Mouse (Mus musculus): ENCODE data around the gene Olfr510. TPM values are rescaled to one million over a fixed set of nuclear protein-coding genes. Genes with fewer than 3 reads are reported as not detected.
"Not testable (repeated sequence)": the region's sequence is repeated elsewhere in the genome, so short reads cannot be mapped to it uniquely, and the experiment has no call there.

Olfr510 gene
- polyA plus RNA-seq (2014; fragmentation: Nextera tagmentation; extraction: Ambion mirVana) = not detected in 2 replicates

DNA sequence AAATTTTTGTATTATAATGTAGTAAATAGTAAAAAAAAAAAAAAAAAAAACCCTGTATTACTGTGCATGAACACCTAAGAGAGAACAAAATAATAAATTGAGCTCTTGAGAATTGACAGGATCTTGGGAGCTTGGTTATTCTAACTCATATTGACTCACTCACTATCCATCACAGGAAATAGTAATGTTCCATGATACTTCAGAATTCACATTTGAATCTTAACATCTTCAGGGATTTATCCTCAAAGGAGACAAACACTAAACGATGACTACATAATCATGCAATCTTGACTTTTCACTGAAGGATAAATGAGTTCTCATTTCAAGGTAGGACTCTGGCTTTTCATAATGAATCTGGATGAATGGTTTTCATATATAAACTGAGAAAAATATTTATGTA is at the start of gene Olfr510:
Gene Olfr510 (plus strand): TSS at position 301 of the 400 bp plus-strand sequence.
- no peaks in the 10 kb centered on the region for H3K27me3 ChIP-seq (ENCODE audit: control insufficient read depth, insufficient read depth, low read length)
- WGBS = 71% methylated on average over 1 of the region's 1 CpGs
- 0 out of 2 replicates have a peak, but pooled peaks cover 2% of the 10 kb centered on the region for H3K9me3 ChIP-seq (ENCODE audit: control insufficient read depth, low read length)
- H3K4me1 ChIP-seq (ENCODE audit: control insufficient read depth in 2 of 2, insufficient read depth in 2 of 2, low read length in 2 of 2) = no peaks in the 10 kb centered on the region
- H3K27ac ChIP-seq (replicated peaks in 1 of 2; ENCODE audit: control insufficient read depth in 1 of 2, insufficient read depth in 1 of 2, low read depth in 2 of 2, low read length in 2 of 2) = no peak within 1 kb of the TSS
- ATAC-seq (ENCODE audit: insufficient number of reproducible peaks, insufficient read depth, low FRiP score, low read depth) = no peak
- no peak within 1 kb of the TSS for H3K9ac ChIP-seq (ENCODE audit: low read length)
- H3K4me3 ChIP-seq (ENCODE audit: control insufficient read depth in 1 of 2, insufficient read depth in 1 of 2, low read depth in 1 of 2, low read length in 2 of 2) = no peak within 1 kb of the TSS
- no peak within 1 kb of the TSS for H3K4me2 ChIP-seq (ENCODE audit: low read length)
- no peaks in the 10 kb centered on the region for H3K36me3 ChIP-seq (ENCODE audit: control insufficient read depth, insufficient read depth, low read length)

DNA sequence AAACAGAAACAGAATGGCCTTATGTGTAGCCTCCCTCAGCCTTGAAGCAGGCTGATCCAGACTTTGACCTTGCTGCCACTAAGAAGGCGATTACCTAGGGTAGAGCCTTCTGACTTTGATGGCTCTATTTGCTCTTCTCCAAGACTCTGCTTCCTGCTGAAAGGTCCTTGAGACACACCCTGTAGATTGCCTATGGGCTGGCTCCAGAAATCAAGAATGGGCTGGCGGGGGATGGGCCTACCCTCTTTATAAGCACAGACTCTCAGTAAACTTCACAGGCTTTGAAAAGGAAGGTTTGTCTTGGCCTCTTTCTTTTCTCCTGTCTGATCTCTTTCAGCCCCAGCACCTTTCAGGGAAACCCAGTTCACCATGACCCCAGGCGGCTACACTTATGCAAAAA is 49.4 kb upstream of the Olfr510 start:
- ATAC-seq (ENCODE audit: insufficient number of reproducible peaks, insufficient read depth, low FRiP score, low read depth); H3K4me2 ChIP-seq (ENCODE audit: low read length); H3K4me1 ChIP-seq (ENCODE audit: control insufficient read depth in 2 of 2, insufficient read depth in 2 of 2, low read length in 2 of 2); H3K4me3 ChIP-seq (ENCODE audit: control insufficient read depth in 1 of 2, insufficient read depth in 1 of 2, low read depth in 1 of 2, low read length in 2 of 2); H3K27ac ChIP-seq (replicated peaks in 1 of 2; ENCODE audit: control insufficient read depth in 1 of 2, insufficient read depth in 1 of 2, low read depth in 2 of 2, low read length in 2 of 2); H3K9ac ChIP-seq (ENCODE audit: low read length); H3K9me3 ChIP-seq (ENCODE audit: control insufficient read depth, low read length); H3K27me3 ChIP-seq (ENCODE audit: control insufficient read depth, insufficient read depth, low read length); H3K36me3 ChIP-seq (ENCODE audit: control insufficient read depth, insufficient read depth, low read length): not testable (repeated sequence)
- WGBS = 58% methylated on average over 3 of the region's 3 CpGs

DNA sequence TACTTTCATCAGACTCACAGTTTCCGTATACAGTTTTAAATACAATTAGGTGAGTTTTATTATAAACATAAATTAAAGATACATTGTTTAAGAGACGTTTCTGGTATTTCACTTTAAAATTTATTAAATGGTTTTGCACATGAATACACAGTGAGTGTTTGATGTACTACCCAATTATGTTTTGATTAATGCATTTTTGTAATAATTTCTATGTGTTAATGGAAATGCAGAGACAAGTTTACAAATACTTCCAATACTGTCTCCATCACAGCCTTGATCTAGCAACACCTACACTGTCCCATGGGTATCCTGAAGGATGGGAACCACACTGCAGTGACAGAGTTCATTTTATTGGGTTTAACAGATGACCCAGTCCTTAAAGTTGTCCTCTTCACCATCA is 44.7 kb upstream of the Olfr510 start, which contains the start of gene Olfr507:
Gene Olfr507 (plus strand): TSS at position 301 of the 400 bp plus-strand sequence.
- 64% methylated on average over 2 of the region's 2 CpGs for WGBS
- Histone ChIP-seq H3K4me2 (ENCODE audit: low read length) (no peak within 1 kb of the TSS), H3K36me3 (ENCODE audit: control insufficient read depth, insufficient read depth, low read length) (no peaks in the 10 kb centered on the region), H3K9me3 (ENCODE audit: control insufficient read depth, low read length) (no peaks in the 10 kb centered on the region), H3K9ac (ENCODE audit: low read length) (no peak within 1 kb of the TSS), H3K4me1 (ENCODE audit: control insufficient read depth in 2 of 2, insufficient read depth in 2 of 2, low read length in 2 of 2) (no peaks in the 10 kb centered on the region), H3K4me3 (ENCODE audit: control insufficient read depth in 1 of 2, insufficient read depth in 1 of 2, low read depth in 1 of 2, low read length in 2 of 2) (no peak within 1 kb of the TSS), H3K27ac (replicated peaks in 1 of 2; ENCODE audit: control insufficient read depth in 1 of 2, insufficient read depth in 1 of 2, low read depth in 2 of 2, low read length in 2 of 2) (no peak within 1 kb of the TSS), H3K27me3 (ENCODE audit: control insufficient read depth, insufficient read depth, low read length) (no peaks in the 10 kb centered on the region)
- no peak for ATAC-seq (ENCODE audit: insufficient number of reproducible peaks, insufficient read depth, low FRiP score, low read depth)

DNA sequence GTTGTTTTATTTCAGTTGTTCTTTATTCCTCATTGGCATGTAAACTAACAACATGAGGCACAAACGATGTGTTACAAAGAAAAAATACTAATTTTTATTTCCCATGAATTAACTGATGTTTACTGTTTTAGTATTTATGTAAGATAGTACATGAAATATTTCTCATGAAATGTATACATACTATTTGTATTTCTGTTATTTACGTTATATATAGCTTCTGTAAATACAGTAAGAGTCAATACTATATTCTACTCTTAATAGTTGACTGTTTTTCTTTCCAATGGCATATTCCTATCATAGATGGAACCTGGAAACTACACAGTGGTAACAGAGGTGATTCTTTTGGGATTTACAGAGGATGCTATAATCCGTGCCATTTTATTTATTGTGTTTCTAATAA is 36.5 kb upstream of the Olfr510 start, which contains the start of gene Olfr508:
Gene Olfr508 (plus strand): TSS at position 301 of the 400 bp plus-strand sequence.
- no peak within 1 kb of the TSS for H3K4me3 ChIP-seq (ENCODE audit: control insufficient read depth in 1 of 2, insufficient read depth in 1 of 2, low read depth in 1 of 2, low read length in 2 of 2)
- ATAC-seq (ENCODE audit: insufficient number of reproducible peaks, insufficient read depth, low FRiP score, low read depth) = no peak
- H3K9ac ChIP-seq (ENCODE audit: low read length) = no peak within 1 kb of the TSS
- H3K4me2 ChIP-seq (ENCODE audit: low read length) = no peak within 1 kb of the TSS
- H3K9me3 ChIP-seq (ENCODE audit: control insufficient read depth, low read length) = no peaks in the 10 kb centered on the region
- H3K27me3 ChIP-seq (ENCODE audit: control insufficient read depth, insufficient read depth, low read length) = no peaks in the 10 kb centered on the region
- WGBS = 73% methylated on average over 3 of the region's 3 CpGs
- no peaks in the 10 kb centered on the region for H3K4me1 ChIP-seq (ENCODE audit: control insufficient read depth in 2 of 2, insufficient read depth in 2 of 2, low read length in 2 of 2)
- H3K27ac ChIP-seq (replicated peaks in 1 of 2; ENCODE audit: control insufficient read depth in 1 of 2, insufficient read depth in 1 of 2, low read depth in 2 of 2, low read length in 2 of 2) = no peak within 1 kb of the TSS
- H3K36me3 ChIP-seq (ENCODE audit: control insufficient read depth, insufficient read depth, low read length) = no peaks in the 10 kb centered on the region

DNA sequence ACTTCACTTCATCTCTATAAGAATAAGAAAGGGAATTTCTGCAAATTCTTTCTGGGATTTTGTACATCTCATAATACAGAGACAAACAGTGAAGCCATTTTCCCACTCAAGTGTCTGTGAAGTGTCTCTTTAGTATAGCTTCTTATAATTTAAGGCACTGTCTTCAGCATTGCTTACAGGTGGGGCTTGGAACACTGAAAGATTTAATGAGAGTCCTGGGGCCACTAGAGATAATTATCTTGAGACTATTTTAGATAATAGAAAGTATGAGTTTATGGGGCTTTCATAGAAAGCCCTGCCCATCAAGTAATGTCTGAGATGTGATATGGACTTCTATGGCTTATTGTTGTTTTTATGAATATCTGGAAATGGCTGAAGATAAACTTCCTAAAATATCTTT is 14.4 kb upstream of the Olfr510 start, which contains the start of gene Olfr509:
Gene Olfr509 (minus strand): TSS at position 101 of the 400 bp plus-strand sequence.
- Histone ChIP-seq H3K27ac (replicated peaks in 1 of 2; ENCODE audit: control insufficient read depth in 1 of 2, insufficient read depth in 1 of 2, low read depth in 2 of 2, low read length in 2 of 2) (no peak within 1 kb of the TSS), H3K27me3 (ENCODE audit: control insufficient read depth, insufficient read depth, low read length) (no peaks in the 10 kb centered on the region), H3K4me1 (ENCODE audit: control insufficient read depth in 2 of 2, insufficient read depth in 2 of 2, low read length in 2 of 2) (no peaks in the 10 kb centered on the region), H3K9ac (ENCODE audit: low read length) (no peak within 1 kb of the TSS), H3K9me3 (ENCODE audit: control insufficient read depth, low read length) (no peaks in the 10 kb centered on the region), H3K36me3 (ENCODE audit: control insufficient read depth, insufficient read depth, low read length) (no peaks in the 10 kb centered on the region), H3K4me2 (ENCODE audit: low read length) (no peak within 1 kb of the TSS), H3K4me3 (ENCODE audit: control insufficient read depth in 1 of 2, insufficient read depth in 1 of 2, low read depth in 1 of 2, low read length in 2 of 2) (no peak within 1 kb of the TSS)
- no peak for ATAC-seq (ENCODE audit: insufficient number of reproducible peaks, insufficient read depth, low FRiP score, low read depth)

DNA sequence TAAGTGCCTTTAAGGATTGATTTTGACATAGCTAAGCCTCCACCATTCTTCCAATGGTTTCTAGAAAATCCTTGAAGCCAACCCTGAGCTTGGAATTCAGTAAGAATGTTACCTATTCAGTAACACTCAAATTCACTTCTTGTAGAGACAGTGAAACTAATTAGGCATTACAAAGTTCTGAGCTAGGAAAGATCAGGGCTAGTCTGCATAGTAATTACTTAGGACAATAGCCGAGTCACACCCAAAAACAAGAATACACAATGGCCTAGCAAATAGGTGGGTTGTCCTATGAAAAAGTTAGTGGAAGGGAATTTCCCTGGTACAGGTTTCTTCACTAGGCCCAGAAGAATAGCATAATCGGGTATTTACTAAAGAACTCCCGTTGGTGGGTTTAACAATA is 3.8 kb upstream of the Olfr510 start:
- Histone ChIP-seq H3K9ac (ENCODE audit: low read length) (no peak overlapping the region), H3K27ac (replicated peaks in 1 of 2; ENCODE audit: control insufficient read depth in 1 of 2, insufficient read depth in 1 of 2, low read depth in 2 of 2, low read length in 2 of 2) (no peak overlapping the region), H3K4me1 (ENCODE audit: control insufficient read depth in 2 of 2, insufficient read depth in 2 of 2, low read length in 2 of 2) (no peaks in the 10 kb centered on the region), H3K9me3 (ENCODE audit: control insufficient read depth, low read length) (0 out of 2 replicates have a peak, but pooled peaks cover 4% of the 10 kb centered on the region), H3K36me3 (ENCODE audit: control insufficient read depth, insufficient read depth, low read length) (no peaks in the 10 kb centered on the region), H3K27me3 (ENCODE audit: control insufficient read depth, insufficient read depth, low read length) (no peaks in the 10 kb centered on the region), H3K4me2 (ENCODE audit: low read length) (no peak overlapping the region), H3K4me3 (ENCODE audit: control insufficient read depth in 1 of 2, insufficient read depth in 1 of 2, low read depth in 1 of 2, low read length in 2 of 2) (no peak overlapping the region)
- WGBS = 74% methylated on average over 3 of the region's 3 CpGs
- ATAC-seq (ENCODE audit: insufficient number of reproducible peaks, insufficient read depth, low FRiP score, low read depth) = no peak

DNA sequence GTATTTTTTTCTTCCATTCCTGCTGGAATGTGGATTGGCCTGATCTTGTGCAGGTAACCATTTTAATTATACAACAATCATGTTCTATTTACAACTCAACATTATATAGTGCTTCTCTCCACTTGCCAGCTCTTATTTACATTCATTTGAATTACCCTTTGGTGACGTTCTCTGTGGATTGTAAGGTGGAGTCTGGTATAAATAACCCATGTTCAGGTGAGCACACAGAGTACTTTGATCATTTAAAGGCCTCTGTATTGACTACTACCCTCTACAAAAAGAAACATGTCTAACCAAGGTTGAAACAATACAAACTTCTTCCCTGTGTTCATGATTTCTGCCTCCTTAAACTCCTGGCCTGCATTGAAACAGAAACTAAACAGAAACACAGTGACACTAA is 4.8 kb downstream of the Olfr510 start:
- ATAC-seq (ENCODE audit: insufficient number of reproducible peaks, insufficient read depth, low FRiP score, low read depth) = no peak
- H3K4me2 ChIP-seq (ENCODE audit: low read length) = no peak overlapping the region
- H3K27me3 ChIP-seq (ENCODE audit: control insufficient read depth, insufficient read depth, low read length) = no peaks in the 10 kb centered on the region
- H3K9me3 ChIP-seq (ENCODE audit: control insufficient read depth, low read length) = 0 out of 2 replicates have a peak, but pooled peaks cover 3% of the 10 kb centered on the region
- 62% methylated on average over 1 of the region's 1 CpGs for WGBS
- no peak overlapping the region for H3K27ac ChIP-seq (replicated peaks in 1 of 2; ENCODE audit: control insufficient read depth in 1 of 2, insufficient read depth in 1 of 2, low read depth in 2 of 2, low read length in 2 of 2)
- H3K9ac ChIP-seq (ENCODE audit: low read length) = no peak overlapping the region
- H3K4me1 ChIP-seq (ENCODE audit: control insufficient read depth in 2 of 2, insufficient read depth in 2 of 2, low read length in 2 of 2) = no peaks in the 10 kb centered on the region
- no peaks in the 10 kb centered on the region for H3K36me3 ChIP-seq (ENCODE audit: control insufficient read depth, insufficient read depth, low read length)
- H3K4me3 ChIP-seq (ENCODE audit: control insufficient read depth in 1 of 2, insufficient read depth in 1 of 2, low read depth in 1 of 2, low read length in 2 of 2) = no peak overlapping the region

DNA sequence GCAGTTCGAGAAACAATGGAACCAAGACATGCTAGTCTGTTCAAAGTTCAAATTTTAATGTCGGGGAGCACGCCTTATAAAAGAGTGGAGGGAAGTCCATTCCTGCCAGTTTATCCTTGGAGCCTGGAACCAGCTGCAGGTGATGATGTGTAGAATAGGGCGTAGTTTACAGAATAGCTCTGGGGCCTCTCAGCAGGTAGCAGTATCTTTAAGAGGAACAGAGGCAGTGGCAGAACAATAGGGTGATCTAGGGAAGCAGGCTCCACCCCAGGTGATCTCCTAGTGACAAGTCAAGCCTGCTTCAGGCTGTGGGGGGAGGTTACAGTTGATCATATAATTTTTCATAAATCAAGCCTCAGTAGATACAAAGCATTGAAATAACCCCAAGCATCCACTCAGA is 12.7 kb downstream of the Olfr510 start:
- no peaks in the 10 kb centered on the region for H3K36me3 ChIP-seq (ENCODE audit: control insufficient read depth, insufficient read depth, low read length)
- no peak overlapping the region for H3K4me2 ChIP-seq (ENCODE audit: low read length)
- no peak overlapping the region for H3K9ac ChIP-seq (ENCODE audit: low read length)
- no peak overlapping the region for H3K27ac ChIP-seq (replicated peaks in 1 of 2; ENCODE audit: control insufficient read depth in 1 of 2, insufficient read depth in 1 of 2, low read depth in 2 of 2, low read length in 2 of 2)
- WGBS = 72% methylated on average over 4 of the region's 4 CpGs
- no peaks in the 10 kb centered on the region for H3K27me3 ChIP-seq (ENCODE audit: control insufficient read depth, insufficient read depth, low read length)
- ATAC-seq (ENCODE audit: insufficient number of reproducible peaks, insufficient read depth, low FRiP score, low read depth) = no peak
- H3K9me3 ChIP-seq (ENCODE audit: control insufficient read depth, low read length) = no peaks in the 10 kb centered on the region
- no peak overlapping the region for H3K4me3 ChIP-seq (ENCODE audit: control insufficient read depth in 1 of 2, insufficient read depth in 1 of 2, low read depth in 1 of 2, low read length in 2 of 2)
- H3K4me1 ChIP-seq (ENCODE audit: control insufficient read depth in 2 of 2, insufficient read depth in 2 of 2, low read length in 2 of 2) = no peaks in the 10 kb centered on the region
